Mouse (Mus musculus): ENCODE measurements around the gene Pafah1b2. TPM values are rescaled to one million over a fixed set of nuclear protein-coding genes. Genes with fewer than 3 reads are reported as not detected.

Pafah1b2 gene
- polyA plus RNA-seq, 1 experiment, result 11.0 TPM

GRCm38 (mm10) chr9:45931958-45932357 lies 80.5 kb downstream of the Pafah1b2 start:
- H3K36me3 ChIP-seq (ENCODE audit: control insufficient read depth), result peaks cover 40% of the 10 kb centered on the region
- peaks cover 23% of the 10 kb centered on the region for H3K27me3 ChIP-seq (ENCODE audit: control insufficient read depth)
- TF ChIP-seq TAL1 (IDR thresholded peaks at IDR 0.05; ENCODE audit: low read length), result no peak
- no peak for TF ChIP-seq GATA1 (IDR thresholded peaks at IDR 0.05; ENCODE audit: low read length)
- H3K9me3 ChIP-seq (ENCODE audit: control insufficient read depth, low read length), result no peaks in the 10 kb centered on the region
- no peak overlapping the region for H3K4me3 ChIP-seq (replicated peaks)
- H3K4me1 ChIP-seq (ENCODE audit: control insufficient read depth), result no peaks in the 10 kb centered on the region; the same call in 1 of the 2 replicates

DNA sequence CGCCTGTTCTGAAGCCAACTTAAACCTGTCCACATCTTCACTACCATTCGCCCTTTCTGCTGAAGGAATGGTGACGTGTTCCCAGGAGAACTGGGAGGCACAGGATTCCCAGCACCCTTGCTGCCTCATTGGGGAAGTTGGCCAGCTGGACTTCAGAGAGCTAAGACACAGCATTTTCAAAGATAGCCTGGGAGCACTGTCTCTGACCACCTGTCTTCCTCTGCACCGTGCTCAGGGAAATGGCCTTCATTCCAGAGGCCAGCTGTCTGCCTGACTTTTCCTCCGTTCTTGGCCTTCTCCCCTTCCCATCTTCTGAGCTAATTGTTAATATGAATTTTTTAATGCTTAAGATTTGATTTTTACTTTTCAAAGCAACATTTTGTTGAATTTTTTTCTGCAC lies 83.2 kb downstream of the Pafah1b2 start:
- Histone ChIP-seq H3K27me3 (ENCODE audit: control insufficient read depth) (no peaks in the 10 kb centered on the region; the same call in 1 of the 2 replicates), H3K9me3 (ENCODE audit: control insufficient read depth, low read length) (no peaks in the 10 kb centered on the region), H3K4me3 (replicated peaks) (no peak overlapping the region), H3K4me1 (ENCODE audit: control insufficient read depth) (no peaks in the 10 kb centered on the region; the same call in 1 of the 2 replicates), H3K36me3 (ENCODE audit: control insufficient read depth) (peaks cover 59% of the 10 kb centered on the region)
- TF ChIP-seq TAL1 (IDR thresholded peaks at IDR 0.05; ENCODE audit: low read length) (no peak), GATA1 (IDR thresholded peaks at IDR 0.05; ENCODE audit: low read length) (no peak)

GRCm38 (mm10) chr9:45919895-45920294 lies 92.6 kb downstream of the Pafah1b2 start:
- Histone ChIP-seq H3K27me3 (ENCODE audit: control insufficient read depth) (no peaks in the 10 kb centered on the region), H3K4me3 (replicated peaks) (no peak overlapping the region), H3K36me3 (ENCODE audit: control insufficient read depth) (peaks cover 76% of the 10 kb centered on the region), H3K9me3 (ENCODE audit: control insufficient read depth, low read length) (no peaks in the 10 kb centered on the region), H3K4me1 (ENCODE audit: control insufficient read depth) (no peaks in the 10 kb centered on the region)
- TF ChIP-seq TAL1 (IDR thresholded peaks at IDR 0.05; ENCODE audit: low read length), result no peak
- TF ChIP-seq GATA1 (IDR thresholded peaks at IDR 0.05; ENCODE audit: low read length), result no peak

GRCm38 (mm10) chr9:45917041-45917934 lies 95.2 kb downstream of the Pafah1b2 start:
- TF ChIP-seq TAL1 (IDR thresholded peaks at IDR 0.05; ENCODE audit: low read length) (no peak), GATA1 (IDR thresholded peaks at IDR 0.05; ENCODE audit: low read length) (no peak)
- no peaks in the 10 kb centered on the region for H3K4me1 ChIP-seq (ENCODE audit: control insufficient read depth)
- no peaks in the 10 kb centered on the region for H3K9me3 ChIP-seq (ENCODE audit: control insufficient read depth, low read length)
- H3K4me3 ChIP-seq (replicated peaks), result no peak overlapping the region
- peaks cover 92% of the 10 kb centered on the region for H3K36me3 ChIP-seq (ENCODE audit: control insufficient read depth)
- H3K27me3 ChIP-seq (ENCODE audit: control insufficient read depth), result no peaks in the 10 kb centered on the region

GRCm38 (mm10) chr9:45915659-45916058 lies 96.8 kb downstream of the Pafah1b2 start:
- H3K36me3 ChIP-seq (ENCODE audit: control insufficient read depth), result peaks cover 97% of the 10 kb centered on the region
- TF ChIP-seq TAL1 (IDR thresholded peaks at IDR 0.05; ENCODE audit: low read length) (no peak), GATA1 (IDR thresholded peaks at IDR 0.05; ENCODE audit: low read length) (no peak)
- H3K4me1 ChIP-seq (ENCODE audit: control insufficient read depth), result no peaks in the 10 kb centered on the region
- no peak overlapping the region for H3K4me3 ChIP-seq (replicated peaks)
- H3K27me3 ChIP-seq (ENCODE audit: control insufficient read depth), result no peaks in the 10 kb centered on the region
- no peaks in the 10 kb centered on the region for H3K9me3 ChIP-seq (ENCODE audit: control insufficient read depth, low read length)

Other genes starting within 250 kb of the Pafah1b2 start
- 2.7 and 3.3 TPM in 2 replicates for gene Cep164, start 184.0 kb downstream of the Pafah1b2 start, polyA plus RNA-seq (2012)
- gene Bace1, start 174.1 kb downstream of the Pafah1b2 start, polyA plus RNA-seq (2012), result 0.01 and 0.02 TPM in 2 replicates
- 0.58 and 0.82 TPM in 2 replicates for gene Pcsk7, start 106.2 kb downstream of the Pafah1b2 start, polyA plus RNA-seq (2012)
- gene Rnf214, start 105.8 kb downstream of the Pafah1b2 start, polyA plus RNA-seq (2012), result 0.96 and 1.3 TPM in 2 replicates
- gene Tagln, start 76.6 kb downstream of the Pafah1b2 start, polyA plus RNA-seq (2012), result not detected in 2 replicates
- 2.4 and 2.6 TPM in 2 replicates for gene Sidt2, start 57.4 kb downstream of the Pafah1b2 start, polyA plus RNA-seq (2012)
- gene Sik3, start 130 bp upstream of the Pafah1b2 start, polyA plus RNA-seq (2012), result 0.13 and 0.25 TPM in 2 replicates
- 5.9 and 7.1 TPM in 2 replicates for gene Apoa1, start 215.9 kb upstream of the Pafah1b2 start, polyA plus RNA-seq (2012)
- gene Apoc3, start 222.9 kb upstream of the Pafah1b2 start, polyA plus RNA-seq (2012), result not detected in 2 replicates
- gene Apoa4, start 228.0 kb upstream of the Pafah1b2 start, polyA plus RNA-seq (2012), result not detected in 2 replicates

Data from erythroblast, embryonic 14.5 days (primary cell).